Mouse (Mus musculus): ENCODE measurements around the gene Dclre1b. TPM values are rescaled to one million over a fixed set of nuclear protein-coding genes. Genes with fewer than 3 reads are reported as not detected.
"Not testable (repeated sequence)": the region's sequence is repeated elsewhere in the genome, so short reads cannot be mapped to it uniquely, and the experiment has no call there.

The Dclre1b gene
- total RNA-seq (2021) = 10 to 100 TPM; 10.3 to 10.7 TPM

DNA sequence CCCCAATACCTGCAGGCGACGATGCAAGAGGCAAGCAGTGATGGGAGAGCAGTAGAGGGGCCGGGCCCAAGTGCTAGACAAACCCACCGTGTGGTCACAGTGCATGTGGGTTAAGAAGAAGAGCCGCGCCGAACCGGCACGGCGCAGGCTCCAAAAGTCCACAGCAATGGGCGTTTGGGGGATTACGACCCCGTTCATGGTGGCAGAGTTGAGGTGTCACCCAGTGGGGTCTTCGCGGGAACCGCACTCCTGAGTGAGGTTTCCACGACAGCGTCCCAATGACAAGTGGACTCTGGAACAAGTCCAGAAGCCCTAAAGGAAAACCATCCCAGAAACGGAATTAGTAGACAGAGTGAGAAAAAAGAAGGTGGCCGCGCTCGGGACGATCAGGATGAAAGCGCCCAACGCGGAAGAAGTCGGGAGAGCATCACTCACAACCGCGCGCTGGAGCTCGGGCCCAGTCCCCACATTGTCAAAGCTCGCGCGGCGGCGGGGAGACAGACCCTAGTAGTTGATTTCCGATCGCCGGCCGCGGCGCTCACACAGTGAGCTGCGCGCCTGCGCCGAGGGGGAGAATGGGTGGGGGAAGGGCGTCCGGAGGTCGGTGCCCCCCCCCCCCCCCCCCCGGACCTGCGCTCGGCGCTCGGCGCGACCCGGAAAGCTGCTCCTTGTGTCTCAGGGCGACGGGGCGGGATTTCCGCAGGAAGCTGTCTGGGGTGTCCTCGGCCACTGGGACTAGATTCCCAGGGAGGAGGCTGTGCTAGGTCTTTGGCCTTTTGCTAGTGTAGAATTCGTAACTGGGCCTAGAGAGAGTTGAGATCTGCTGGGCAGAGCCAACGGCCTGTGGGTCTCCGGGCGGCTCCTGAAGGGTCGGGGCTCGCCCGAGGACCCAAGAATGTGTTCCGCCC lies at the start of gene Dclre1b, which contains the start of the genes Ap4b1 and Gm43064:
TSS of gene Dclre1b (minus strand) at position 554 of the 908 bp plus-strand sequence.
TSS of gene Ap4b1 (plus strand) at position 630 of the 908 bp plus-strand sequence.
TSS of gene Gm43064 (plus strand) at position 683 of the 908 bp plus-strand sequence.
- DNase-seq = peak; percentile 94
- intact Hi-C loops (cut with DNase I) = no loop called here

GRCm38 (mm10) chr3:103857977-103858563 lies 48.8 kb upstream of the Dclre1b start:
- intact Hi-C loops (cut with DNase I) = no loop called here
- DNase-seq = no peak

DNA sequence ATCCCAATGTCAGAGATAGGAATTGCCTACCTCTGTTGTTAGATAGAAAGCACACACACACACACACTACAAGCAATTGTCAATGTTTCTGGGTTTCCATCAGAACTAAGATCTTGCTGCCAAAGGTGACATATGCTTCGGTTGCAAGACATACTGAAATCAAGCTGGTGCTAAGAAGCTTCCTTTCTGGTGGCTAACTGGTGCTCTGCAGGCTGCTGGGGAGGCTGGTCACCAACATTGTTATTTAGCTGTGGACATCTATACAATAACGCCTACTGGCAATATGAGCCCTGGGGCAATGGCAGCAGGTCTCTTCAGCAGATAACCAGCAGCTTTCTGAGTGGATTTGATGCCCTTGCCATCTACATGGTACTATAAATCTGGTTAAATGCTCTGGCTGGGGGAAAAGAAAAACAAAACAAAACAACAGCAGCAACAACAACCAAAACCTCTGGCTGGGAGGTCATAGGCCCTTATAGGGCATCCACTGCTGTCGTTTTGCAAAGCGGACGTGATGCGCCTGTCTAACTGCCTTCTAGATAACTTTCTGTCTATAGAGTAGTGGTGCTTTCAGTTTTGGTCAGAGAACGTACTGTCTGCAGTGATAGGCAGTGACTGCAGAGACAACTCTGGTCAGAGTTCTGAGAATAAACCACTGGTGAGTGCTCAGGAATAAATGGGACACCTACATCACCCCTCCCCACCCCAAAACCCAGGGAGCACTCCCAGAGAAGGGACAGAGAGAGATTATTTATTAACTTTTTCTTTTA lies 48.0 kb upstream of the Dclre1b start:
- no peak for DNase-seq
- intact Hi-C loops (cut with DNase I) = no loop called here

DNA sequence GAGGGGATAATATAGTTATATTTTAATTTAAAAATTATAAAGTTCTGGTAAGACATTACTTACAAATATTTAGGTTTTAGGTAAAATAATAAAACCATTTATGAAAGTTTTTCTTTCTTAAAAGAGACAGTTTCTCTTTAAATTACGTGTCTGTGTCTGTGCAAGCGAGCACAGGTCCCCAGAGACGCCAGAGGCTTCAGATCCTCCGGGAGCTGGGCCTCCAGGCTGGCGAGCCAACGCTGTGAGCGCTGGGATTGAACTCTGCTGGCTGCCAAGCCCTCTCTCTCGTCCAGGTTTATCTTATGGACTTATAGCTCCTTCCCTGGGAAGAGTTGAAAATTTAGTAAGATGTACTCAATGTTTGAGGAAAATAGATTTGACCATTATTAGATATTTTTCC lies 44.6 kb upstream of the Dclre1b start:
- peak; percentile 48 for DNase-seq
- intact Hi-C loops (cut with DNase I) = no loop called here

GRCm38 (mm10) chr3:103852565-103853299 lies 43.5 kb upstream of the Dclre1b start:
- intact Hi-C loops (cut with DNase I) = no loop called here
- DNase-seq = peak; percentile 73

DNA sequence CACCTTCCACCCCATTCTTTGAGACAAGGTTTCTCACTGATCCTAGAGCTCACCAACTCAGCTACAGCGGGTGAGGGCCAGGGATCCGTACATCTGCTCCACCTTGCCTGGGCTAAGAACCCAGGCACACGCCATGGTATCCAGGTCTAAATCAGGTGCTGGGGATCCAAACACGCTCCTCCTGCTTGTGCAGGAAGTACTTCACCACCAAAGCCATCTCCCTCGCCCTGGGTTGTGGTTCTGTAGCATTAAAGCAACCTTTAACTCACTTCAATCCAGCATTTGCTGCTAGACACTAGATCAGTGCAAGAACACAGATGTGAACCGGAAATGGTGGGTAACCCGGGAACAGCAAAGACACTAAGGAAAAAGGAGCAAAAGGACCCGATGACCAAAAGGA lies 42.6 kb upstream of the Dclre1b start:
- no peak for DNase-seq
- intact Hi-C loops (cut with DNase I) = no loop called here

- intact Hi-C loops (cut with DNase I) = no loop called here
- no peak for DNase-seq
These were observed 42.2 kb upstream of the Dclre1b start for GRCm38 (mm10) chr3:103851481-103851880.

DNA sequence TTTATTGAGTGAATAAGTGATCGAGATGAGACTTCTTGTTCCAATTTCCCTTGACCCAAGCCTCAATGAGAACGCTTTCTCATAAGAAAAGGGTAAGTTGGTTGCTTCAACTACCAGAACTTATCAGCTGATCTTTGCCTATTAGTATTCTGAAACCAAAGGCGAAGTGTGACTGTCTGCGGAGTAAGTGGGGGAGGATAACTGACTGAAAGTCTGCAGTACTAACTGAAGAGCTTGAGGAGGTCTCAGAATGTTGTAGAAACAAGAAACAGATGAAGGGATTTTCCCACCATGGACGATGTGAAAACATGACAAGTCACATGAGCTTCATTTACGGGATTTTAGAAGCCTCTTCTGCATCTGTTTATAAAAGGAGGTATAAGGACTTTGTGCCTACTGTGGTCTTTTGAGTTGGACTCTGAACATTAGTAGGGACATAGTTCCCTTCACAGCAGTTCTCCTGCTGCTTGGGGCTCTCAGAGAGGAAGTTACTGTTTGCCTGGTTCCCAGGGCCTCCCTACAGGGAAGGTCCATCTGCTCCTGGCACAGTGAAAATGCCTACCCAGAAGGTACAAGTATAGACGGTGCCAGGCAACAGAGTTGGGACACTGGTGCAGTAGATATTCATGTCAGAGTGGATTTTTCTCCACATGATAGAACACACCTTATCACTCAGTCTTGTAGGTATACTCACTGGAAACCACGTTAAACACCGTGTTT lies 41.6 kb upstream of the Dclre1b start:
- intact Hi-C loops (cut with DNase I) = no loop called here
- DNase-seq = peak; percentile 58

- DNase-seq; intact Hi-C loops (cut with DNase I): not testable (repeated sequence)
These were observed 31.7 kb upstream of the Dclre1b start for GRCm38 (mm10) chr3:103840946-103841345.

GRCm38 (mm10) chr3:103840195-103840594 lies 31.0 kb upstream of the Dclre1b start:
- DNase-seq; intact Hi-C loops (cut with DNase I): not testable (repeated sequence)

DNA sequence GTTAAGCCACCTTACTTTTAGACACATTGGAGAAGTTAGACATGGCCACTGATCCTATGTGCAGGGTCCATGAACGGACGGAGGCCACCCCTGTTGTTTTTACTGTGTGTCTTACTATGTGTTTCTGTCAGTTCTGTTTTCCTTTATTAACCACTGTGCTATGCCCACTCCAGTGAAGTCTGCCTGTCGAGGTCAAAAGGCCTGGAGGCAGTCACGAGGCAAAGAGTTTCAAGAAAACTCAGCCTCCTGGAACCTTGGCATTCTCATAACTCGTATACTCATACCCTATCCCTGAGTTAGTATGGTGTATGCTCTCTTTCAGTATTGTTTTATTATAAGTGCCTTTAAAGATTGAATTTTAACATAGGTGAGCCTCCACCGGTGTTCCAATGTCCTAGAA lies 30.5 kb upstream of the Dclre1b start:
- intact Hi-C loops (cut with DNase I) = no loop called here
- DNase-seq = no peak

- DNase-seq = no peak
- intact Hi-C loops (cut with DNase I) = no loop called here
These were observed 27.2 kb upstream of the Dclre1b start for GRCm38 (mm10) chr3:103836453-103836852.

GRCm38 (mm10) chr3:103835951-103836310 lies 26.7 kb upstream of the Dclre1b start:
- intact Hi-C loops (cut with DNase I) = no loop called here
- no peak for DNase-seq

DNA sequence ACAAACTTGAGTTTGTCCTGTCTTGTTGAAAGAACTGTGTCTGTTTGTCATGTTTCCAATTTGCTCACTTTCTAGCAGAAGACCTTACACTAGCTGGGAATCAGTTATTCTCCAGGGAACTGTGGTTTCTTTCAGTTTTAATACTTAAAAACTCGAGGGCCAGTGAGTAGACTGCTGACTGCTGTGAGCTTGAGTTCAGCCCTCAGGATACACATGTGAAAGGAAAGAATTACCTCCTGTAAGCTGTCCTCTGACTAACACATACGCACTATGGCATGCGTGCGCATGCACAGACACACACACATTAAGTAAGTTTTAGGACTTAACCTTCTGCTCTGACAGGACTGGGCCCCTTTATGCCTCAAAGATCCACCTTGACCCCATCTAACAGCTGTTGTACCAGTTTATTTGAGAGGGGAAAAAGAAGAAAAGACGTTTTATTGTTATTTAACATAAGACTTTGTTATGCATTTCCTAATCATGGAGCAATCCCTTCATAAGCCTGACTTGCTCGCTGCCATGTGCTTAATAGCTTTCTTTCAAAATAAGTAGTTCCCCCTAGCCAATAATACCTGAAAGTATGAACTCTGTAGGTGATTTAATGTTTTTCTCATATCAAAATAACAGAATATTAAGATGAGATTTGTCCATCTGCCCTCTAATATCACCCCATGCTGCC lies 26.2 kb upstream of the Dclre1b start:
- intact Hi-C loops (cut with DNase I) = no loop called here
- DNase-seq = no peak

- intact Hi-C loops (cut with DNase I) = loop anchor here (5.0 kb wide), 1 partner anchor 63 kb away; no protein-coding TSS in a partner anchor
- no peak for DNase-seq
These were observed 24.8 kb upstream of the Dclre1b start for GRCm38 (mm10) chr3:103834001-103834400.

DNA sequence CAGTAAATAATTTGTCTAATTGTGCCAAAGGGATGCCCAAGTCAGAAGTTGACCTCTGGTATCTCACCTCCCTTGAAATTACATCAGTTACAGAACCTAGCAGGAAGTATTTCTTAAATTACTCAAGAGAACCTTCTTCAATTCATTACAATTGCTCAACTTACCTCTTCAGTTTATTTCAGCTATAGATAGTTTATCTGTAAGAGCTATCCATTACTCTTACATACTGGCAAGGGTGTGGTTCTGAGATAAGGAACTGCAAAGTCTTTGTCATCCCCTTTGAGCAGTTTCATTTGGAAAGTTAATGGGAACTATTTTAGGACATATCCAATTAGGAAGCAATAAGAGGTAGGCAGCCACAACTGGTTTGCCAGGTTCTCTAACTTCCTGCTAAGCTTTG lies 23.2 kb upstream of the Dclre1b start, which contains the start of gene Bcl2l15:
TSS of gene Bcl2l15 (plus strand) at position 176 of the 400 bp plus-strand sequence.
- DNase-seq = no peak
- intact Hi-C loops (cut with DNase I) = loop anchor here (5.0 kb wide), 1 partner anchor 65 kb away; no protein-coding TSS in a partner anchor

GRCm38 (mm10) chr3:103831146-103831545 lies 21.9 kb upstream of the Dclre1b start:
- no peak for DNase-seq
- intact Hi-C loops (cut with DNase I) = loop anchor here (5.0 kb wide), 1 partner anchor 66 kb away; no protein-coding TSS in a partner anchor

DNA sequence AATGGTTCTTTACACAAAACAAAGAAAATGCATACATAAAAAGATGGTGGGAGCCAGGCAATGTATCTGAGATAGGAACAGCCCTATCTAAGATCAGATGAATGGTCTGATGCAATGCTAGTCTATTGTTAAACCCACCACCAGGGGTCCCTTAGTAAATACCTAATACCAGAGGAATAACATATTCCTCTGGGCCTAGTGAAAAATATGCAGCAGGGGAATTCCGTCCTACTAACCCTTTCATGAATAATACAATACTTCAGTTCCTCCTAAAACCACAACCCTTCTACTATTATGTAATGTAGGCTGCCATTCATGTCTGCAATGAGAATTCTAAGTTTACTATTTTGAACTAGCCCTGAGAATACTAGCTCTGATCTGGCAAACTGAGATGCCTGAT lies 21.4 kb upstream of the Dclre1b start:
- not testable (repeated sequence) for DNase-seq
- intact Hi-C loops (cut with DNase I) = loop anchor here (5.0 kb wide), 1 partner anchor 67 kb away; no protein-coding TSS in a partner anchor

DNA sequence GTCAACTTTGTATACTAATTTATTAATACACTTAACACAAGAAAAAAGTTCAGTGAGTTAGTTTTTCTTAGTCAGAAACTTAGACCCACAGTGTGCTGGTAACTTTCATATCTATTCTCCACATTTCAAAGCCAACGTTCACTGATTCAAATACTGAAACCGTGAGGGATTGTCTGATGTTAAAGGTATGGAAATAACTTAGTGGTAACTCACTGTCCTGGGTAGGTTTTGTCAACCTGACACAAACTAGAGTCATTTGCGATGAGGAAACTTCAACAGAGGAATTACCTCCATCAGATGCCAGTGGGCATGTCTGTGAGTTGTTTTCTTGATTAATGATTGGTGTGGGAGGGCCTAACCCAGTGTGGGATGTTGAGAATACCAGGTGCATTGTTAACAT lies 19.8 kb upstream of the Dclre1b start:
- intact Hi-C loops (cut with DNase I) = no loop called here
- DNase-seq = no peak
